Mouse (Mus musculus) heart, postnatal 36 days (tissue): Measurements from ENCODE around the gene Bst1. TPM values are rescaled to one million over a fixed set of nuclear protein-coding genes. Genes with fewer than 3 reads are reported as not detected.

Experiments used
- DNase-seq, 2 experiments: peaks; one replicate each; pipeline ENCODE4 v3.0.0; 2021 to 2022
- intact Hi-C: fragments of 180-260 bp; cut with DNase I; formaldehyde crosslinking; loops from one replicate; pipeline ENCODE4 v1.15.1; 2025
- total RNA-seq, 2 experiments: library from RNA; stranded (reverse); gene quantifications; 2 replicates each; pipeline ENCODE4 v1.2.3; 2021

Bst1 gene
- total RNA-seq, 2 experiments from 2014 or later = 1.7 to 3.7 TPM

GRCm38 (mm10) chr5:43848275-43848674, 29.6 kb downstream of the Bst1 start:
- intact Hi-C loops = no loop called here
- no peak for DNase-seq

GRCm38 (mm10) chr5:43853096-43853867, 34.6 kb downstream of the Bst1 start:
- no peak for DNase-seq

GRCm38 (mm10) chr5:43853868-43854488, 35.3 kb downstream of the Bst1 start:
- intact Hi-C loops = loop anchor here (2.0 kb wide), 1 partner anchor 15 kb away; the partner anchor contains the start of gene Cd38
- no peak for DNase-seq

More at GRCm38 (mm10) chr5:43853096-43853867, 34.6 kb downstream of the Bst1 start:
- intact Hi-C loops = no loop called here

- intact Hi-C loops = loop anchor here (2.0 kb wide), 1 partner anchor 13 kb away; the partner anchor contains the start of gene Cd38
- DNase-seq = no peak
These were observed 37.1 kb downstream of the Bst1 start for GRCm38 (mm10) chr5:43855769-43856168.

GRCm38 (mm10) chr5:43859663-43860062, 41.0 kb downstream of the Bst1 start:
- intact Hi-C loops = no loop called here
- DNase-seq = no peak

GRCm38 (mm10) chr5:43860096-43860495, 41.4 kb downstream of the Bst1 start:
- DNase-seq = no peak
- intact Hi-C loops = no loop called here

- intact Hi-C loops = no loop called here
- DNase-seq = no peak
These were observed 42.2 kb downstream of the Bst1 start for GRCm38 (mm10) chr5:43860670-43861431.

GRCm38 (mm10) chr5:43863642-43864041, 45.0 kb downstream of the Bst1 start:
- DNase-seq = no peak
- intact Hi-C loops = no loop called here

- DNase-seq = no peak
- intact Hi-C loops = no loop called here
These were observed 46.6 kb downstream of the Bst1 start for GRCm38 (mm10) chr5:43865316-43865715.

- intact Hi-C loops = loop anchor here (1.0 to 2.0 kb wide), 2 partner anchors 13 to 24 kb away; no protein-coding TSS in a partner anchor
- no peak for DNase-seq
These were observed 49.6 kb downstream of the Bst1 start, which contains the start of gene Cd38 for GRCm38 (mm10) chr5:43868253-43868652. Gene Cd38 (plus strand): TSS chr5:43868553.

GRCm38 (mm10) chr5:43868711-43869600, 50.3 kb downstream of the Bst1 start:
- DNase-seq = peak; percentile 52 to 61
- intact Hi-C loops = loop anchor here (1.0 to 2.0 kb wide), 2 partner anchors 14 to 25 kb away; no protein-coding TSS in a partner anchor

GRCm38 (mm10) chr5:43871845-43872244, 53.2 kb downstream of the Bst1 start:
- DNase-seq = no peak
- intact Hi-C loops = no loop called here

- intact Hi-C loops = no loop called here
- DNase-seq = no peak
These were observed 54.0 kb downstream of the Bst1 start for GRCm38 (mm10) chr5:43872652-43873051.

- intact Hi-C loops = no loop called here
- no peak for DNase-seq
These were observed 63.3 kb downstream of the Bst1 start for GRCm38 (mm10) chr5:43882034-43882433.

- intact Hi-C loops = no loop called here
- DNase-seq = no peak
These were observed 66.6 kb downstream of the Bst1 start for GRCm38 (mm10) chr5:43885060-43885820.

GRCm38 (mm10) chr5:43892386-43892785, 73.7 kb downstream of the Bst1 start:
- no peak for DNase-seq

More at GRCm38 (mm10) chr5:43892386-43892785, 73.7 kb downstream of the Bst1 start:
- intact Hi-C loops = loop anchor here (5.0 kb wide), 1 partner anchor 50 kb away; no protein-coding TSS in a partner anchor
